Mouse (Mus musculus): Measurements from ENCODE around the gene Cipc. TPM values are rescaled to one million over a fixed set of nuclear protein-coding genes. Genes with fewer than 3 reads are reported as not detected.
A peak's percentile ranks its signal among the peaks of the same experiment; 100 is the strongest.

The Cipc gene
- polyA plus RNA-seq, 1 experiment from 2014 or later: 41.5 TPM

DNA sequence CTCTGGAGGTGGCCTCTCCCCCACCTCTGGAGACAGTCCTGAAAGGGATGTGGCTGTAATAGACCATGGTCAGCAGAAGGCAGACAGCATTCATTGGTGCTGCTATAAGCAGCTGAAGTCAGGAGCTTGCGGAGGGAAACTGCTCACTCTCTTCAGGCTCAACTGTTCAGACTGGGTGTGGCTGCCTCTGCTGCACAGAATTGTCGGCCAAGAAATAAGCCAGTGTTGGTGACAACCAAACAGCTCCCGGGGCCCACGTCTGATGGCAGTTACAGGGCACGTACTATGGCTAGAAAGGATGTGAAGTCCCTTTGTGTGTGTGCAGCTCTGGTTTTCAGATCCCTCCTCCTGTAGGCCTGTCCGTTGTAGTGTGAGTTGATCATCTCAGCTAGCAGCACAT is 32.1 kb upstream of the Cipc start:
- Histone ChIP-seq H3K9me3 (no peaks in the 10 kb centered on the region), H3K4me2 (replicated peaks) (no peak overlapping the region), H3K27me3 (replicated peaks) (peaks cover 53% of the 10 kb centered on the region), H3K27ac (no peak overlapping the region), H3K4me1 (peaks cover 35% of the 10 kb centered on the region), H3K9ac (no peak overlapping the region), H3K36me3 (no peaks in the 10 kb centered on the region), H3K4me3 (no peak overlapping the region)
- no peak for ATAC-seq (ENCODE audit: low FRiP score, low read depth)
- WGBS: 72% methylated on average over 6 of the region's 6 CpGs

DNA sequence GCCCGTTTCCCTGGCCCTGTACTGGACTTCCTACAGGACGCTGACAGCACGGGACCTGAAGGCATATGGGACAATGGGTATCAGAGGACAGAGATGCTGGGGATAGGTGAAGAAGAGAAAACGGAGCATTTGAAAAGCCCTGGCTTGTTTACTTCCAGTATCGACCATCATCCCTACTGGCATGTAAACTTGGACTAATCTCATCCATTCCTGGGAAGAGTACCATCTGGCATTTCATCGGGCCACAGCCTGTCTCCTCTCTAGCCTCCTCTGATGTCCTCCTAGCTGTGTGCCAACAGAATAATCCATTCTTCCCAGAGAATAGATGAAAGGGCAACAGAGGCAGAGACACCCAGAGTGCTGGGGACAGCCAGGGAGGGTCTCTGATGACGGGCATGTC is 31.2 kb upstream of the Cipc start:
- no peak for ATAC-seq (ENCODE audit: low FRiP score, low read depth)
- no peak overlapping the region for H3K27ac ChIP-seq

DNA sequence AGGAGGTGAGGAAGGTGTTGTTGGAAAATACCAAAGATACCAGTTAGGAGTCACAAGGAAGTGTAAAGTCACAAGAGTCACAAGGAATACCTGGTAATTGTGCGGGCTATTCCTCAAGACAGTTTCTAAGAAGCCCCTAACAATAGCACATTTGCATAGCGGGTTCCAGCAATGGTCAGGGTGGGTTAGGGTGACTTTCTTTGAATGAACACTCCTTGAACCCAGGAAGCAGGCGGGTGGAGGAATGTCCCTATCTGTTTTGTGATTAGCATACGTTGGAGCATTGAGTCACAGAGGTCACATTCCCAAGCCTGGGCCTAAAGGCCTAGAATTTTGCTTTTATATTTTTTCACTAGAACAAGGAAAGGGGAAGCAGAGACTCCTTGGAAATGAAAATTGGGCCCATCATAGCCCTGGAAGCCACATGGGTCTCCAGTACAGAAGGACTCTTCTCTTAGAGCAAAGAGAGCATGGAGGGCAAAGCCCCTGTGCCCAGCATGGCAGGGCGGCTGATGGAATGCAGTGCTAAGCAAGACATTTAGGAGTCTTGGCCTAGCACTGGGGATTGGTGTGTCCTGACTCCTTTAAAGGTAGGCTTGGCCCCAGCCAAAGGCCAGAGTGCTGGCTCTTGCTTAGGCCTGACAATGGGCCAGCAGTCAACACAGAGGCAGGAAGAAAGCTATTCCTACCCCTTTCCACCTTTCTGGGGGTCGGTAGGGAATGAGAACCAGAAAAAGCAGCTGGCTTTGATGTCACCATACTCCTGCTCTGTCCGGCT is 29.9 kb upstream of the Cipc start:
- peaks cover 45% of the 10 kb centered on the region for H3K27me3 ChIP-seq (replicated peaks)
- peaks cover 21% of the 10 kb centered on the region for H3K4me1 ChIP-seq
- H3K4me3 ChIP-seq: no peak overlapping the region
- no peak overlapping the region for H3K27ac ChIP-seq
- no peak for ATAC-seq (ENCODE audit: low FRiP score, low read depth)
- H3K9ac ChIP-seq: no peak overlapping the region
- 85% methylated on average over 7 of the region's 7 CpGs for WGBS
- H3K4me2 ChIP-seq (replicated peaks): no peak overlapping the region
- no peaks in the 10 kb centered on the region for H3K36me3 ChIP-seq
- no peaks in the 10 kb centered on the region for H3K9me3 ChIP-seq

More for the DNA sequence above, 31.2 kb upstream of the Cipc start:
- no peak overlapping the region for H3K9ac ChIP-seq
- H3K9me3 ChIP-seq: no peaks in the 10 kb centered on the region
- no peaks in the 10 kb centered on the region for H3K36me3 ChIP-seq
- 80% methylated on average over 7 of the region's 7 CpGs for WGBS
- H3K4me1 ChIP-seq: peaks cover 30% of the 10 kb centered on the region
- H3K4me3 ChIP-seq: no peak overlapping the region
- peaks cover 45% of the 10 kb centered on the region for H3K27me3 ChIP-seq (replicated peaks)
- no peak overlapping the region for H3K4me2 ChIP-seq (replicated peaks)

DNA sequence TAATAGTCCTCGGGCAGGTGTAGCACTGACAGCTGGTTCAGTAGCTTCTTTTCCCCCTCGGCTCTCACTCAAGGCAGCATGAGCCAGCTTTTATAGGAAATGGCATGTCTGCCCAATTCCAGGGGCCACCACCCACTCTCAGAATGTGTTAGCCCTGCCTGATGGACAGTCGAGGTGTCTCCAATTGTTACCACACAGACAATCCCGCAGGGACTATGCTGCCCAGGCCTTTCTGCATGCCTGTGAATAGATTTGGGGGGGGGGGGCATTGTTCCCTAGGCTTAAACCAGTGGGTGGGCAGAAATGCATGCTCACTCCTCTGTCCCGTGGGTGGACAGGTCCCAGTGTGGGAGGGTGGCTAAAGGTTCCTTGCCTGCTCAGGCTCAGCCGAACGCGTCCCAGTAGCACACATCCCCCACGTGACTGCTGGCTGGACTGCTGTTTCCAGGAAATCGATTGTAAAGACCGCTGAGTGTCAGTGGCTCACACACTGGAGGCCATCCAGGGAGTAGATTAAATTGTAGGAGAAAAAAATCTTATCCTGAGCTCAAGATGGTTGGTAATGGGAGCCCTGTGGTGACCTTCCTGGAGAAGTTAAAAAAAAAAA is 28.4 kb upstream of the Cipc start:
- H3K4me2 ChIP-seq (replicated peaks): no peak overlapping the region
- H3K27ac ChIP-seq: peak overlapping the region; percentile 65; the same call in 1 of the 2 replicates
- H3K36me3 ChIP-seq: no peaks in the 10 kb centered on the region
- no peaks in the 10 kb centered on the region for H3K9me3 ChIP-seq
- 30% methylated on average over 11 of the region's 11 CpGs for WGBS
- no peak; the same call in 1 of the 2 replicates for ATAC-seq (ENCODE audit: low FRiP score, low read depth)
- no peak overlapping the region for H3K4me3 ChIP-seq
- peaks cover 15% of the 10 kb centered on the region; the same call in 1 of the 2 replicates for H3K4me1 ChIP-seq
- H3K9ac ChIP-seq: no peak overlapping the region
- H3K27me3 ChIP-seq (replicated peaks): peaks cover 42% of the 10 kb centered on the region

DNA sequence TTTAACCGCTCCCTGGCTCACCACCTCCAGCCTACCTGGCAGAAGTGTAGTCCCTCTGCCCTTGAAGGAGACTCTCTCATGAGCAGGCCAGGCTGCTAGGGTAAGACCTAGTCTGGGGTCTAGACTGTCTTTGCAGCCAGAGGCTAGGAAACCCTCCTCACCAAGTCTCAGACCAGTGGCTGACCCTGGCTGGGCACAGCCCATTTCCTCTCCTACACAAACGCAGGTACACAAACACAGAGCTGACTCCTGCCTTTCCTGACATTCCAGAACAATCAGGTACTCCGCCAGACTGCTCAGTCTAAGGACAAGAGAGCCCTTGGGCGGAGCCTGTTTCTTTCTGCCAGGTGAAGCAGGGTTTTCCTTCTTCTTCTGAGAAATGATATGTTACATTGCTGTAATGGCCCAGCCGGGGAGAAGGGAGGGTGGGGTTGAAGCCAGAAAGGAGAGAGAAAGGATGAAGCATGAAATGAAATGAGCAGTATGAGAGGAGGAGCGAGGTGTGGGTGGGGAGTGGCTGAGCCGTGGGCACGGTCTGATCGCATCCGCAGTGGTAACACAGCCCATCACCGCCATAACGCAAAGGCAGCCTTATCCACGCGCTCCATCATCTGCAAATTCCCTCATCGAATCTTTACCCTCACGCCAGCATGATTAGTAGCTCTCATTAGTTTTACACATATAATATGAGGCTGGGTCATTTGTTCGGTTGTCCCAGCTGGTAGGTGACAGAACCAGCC is 27.7 kb upstream of the Cipc start:
- Histone ChIP-seq H3K9me3 (no peaks in the 10 kb centered on the region), H3K36me3 (no peaks in the 10 kb centered on the region), H3K4me3 (no peak overlapping the region), H3K4me1 (peaks cover 15% of the 10 kb centered on the region; the same call in 1 of the 2 replicates), H3K27ac (peak overlapping the region; percentile 65), H3K27me3 (replicated peaks) (peaks cover 35% of the 10 kb centered on the region), H3K4me2 (replicated peaks) (no peak overlapping the region), H3K9ac (no peak overlapping the region)
- ATAC-seq (ENCODE audit: low FRiP score, low read depth): no peak
- 73% methylated on average over 17 of the region's 17 CpGs for WGBS

DNA sequence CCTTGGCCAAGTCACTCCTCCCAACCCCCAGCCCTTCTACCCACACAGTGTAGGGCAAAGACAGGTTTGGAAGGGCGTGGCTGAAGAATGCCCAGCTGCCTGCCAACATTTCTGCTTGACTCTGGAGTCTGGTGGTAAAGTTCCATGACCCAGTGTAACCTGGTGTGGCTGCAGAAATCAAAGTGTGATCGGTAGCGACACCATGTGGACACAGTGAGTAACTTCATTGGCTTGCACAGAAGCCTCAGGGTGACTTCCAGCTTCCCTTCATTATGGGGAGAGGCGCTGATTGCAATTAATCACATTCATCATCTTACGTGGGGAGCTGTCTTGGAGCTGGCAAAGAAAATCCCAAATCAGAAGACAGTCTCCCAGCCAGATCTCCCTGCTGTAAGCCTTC is 23.0 kb upstream of the Cipc start:
- Histone ChIP-seq H3K9me3 (no peaks in the 10 kb centered on the region), H3K27ac (no peak overlapping the region), H3K4me2 (replicated peaks) (no peak overlapping the region)

DNA sequence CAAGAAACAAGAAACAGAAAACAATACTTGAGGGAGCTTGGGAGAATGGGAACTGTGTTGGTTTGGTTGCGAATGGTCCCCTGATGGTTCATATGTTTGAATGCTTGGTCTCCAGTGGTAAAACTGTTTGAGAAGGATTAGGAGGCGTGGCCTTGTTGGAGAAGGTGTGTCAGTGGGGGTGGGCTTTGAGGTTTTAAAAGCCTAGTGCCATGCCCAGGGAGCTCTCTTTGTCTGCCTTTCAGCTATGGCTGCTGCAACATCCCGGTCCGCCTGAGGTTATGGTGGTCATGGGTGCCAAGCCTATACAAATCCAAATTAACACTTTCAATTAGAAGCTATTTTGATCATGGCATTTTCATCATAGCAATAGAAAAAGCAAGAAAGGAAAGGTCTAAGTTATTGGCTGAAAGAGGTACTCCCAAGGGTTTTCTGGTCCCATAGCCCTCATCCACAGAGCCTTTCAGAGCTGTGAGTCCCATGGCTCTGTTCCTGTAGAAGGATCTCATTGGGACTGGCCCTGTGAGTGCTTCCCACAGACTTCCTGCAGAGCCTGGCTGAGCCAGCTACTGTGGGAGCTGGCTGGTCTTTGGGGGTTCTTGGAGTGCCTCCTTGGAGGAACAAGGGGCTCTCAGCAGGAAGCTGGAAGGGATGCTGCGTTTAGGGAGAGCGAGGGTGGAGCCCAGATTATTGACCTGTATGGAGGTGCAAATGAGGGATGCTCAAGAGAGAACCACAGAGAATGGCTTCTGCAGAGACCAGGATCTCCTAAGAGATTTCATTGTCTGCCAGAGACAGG is 15.7 kb upstream of the Cipc start:
- no peak overlapping the region for H3K27ac ChIP-seq
- 75% methylated on average over 6 of the region's 6 CpGs for WGBS
- no peak for ATAC-seq (ENCODE audit: low FRiP score, low read depth)

More for the DNA sequence above, 23.0 kb upstream of the Cipc start:
- 8% methylated on average over 5 of the region's 5 CpGs for WGBS
- peak; percentile 52 for ATAC-seq (ENCODE audit: low FRiP score, low read depth)
- H3K4me3 ChIP-seq: no peak overlapping the region
- peaks cover 8% of the 10 kb centered on the region; the same call in 1 of the 2 replicates for H3K27me3 ChIP-seq (replicated peaks)
- H3K36me3 ChIP-seq: no peaks in the 10 kb centered on the region
- H3K9ac ChIP-seq: no peak overlapping the region
- peaks cover 8% of the 10 kb centered on the region; the same call in 1 of the 2 replicates for H3K4me1 ChIP-seq

DNA sequence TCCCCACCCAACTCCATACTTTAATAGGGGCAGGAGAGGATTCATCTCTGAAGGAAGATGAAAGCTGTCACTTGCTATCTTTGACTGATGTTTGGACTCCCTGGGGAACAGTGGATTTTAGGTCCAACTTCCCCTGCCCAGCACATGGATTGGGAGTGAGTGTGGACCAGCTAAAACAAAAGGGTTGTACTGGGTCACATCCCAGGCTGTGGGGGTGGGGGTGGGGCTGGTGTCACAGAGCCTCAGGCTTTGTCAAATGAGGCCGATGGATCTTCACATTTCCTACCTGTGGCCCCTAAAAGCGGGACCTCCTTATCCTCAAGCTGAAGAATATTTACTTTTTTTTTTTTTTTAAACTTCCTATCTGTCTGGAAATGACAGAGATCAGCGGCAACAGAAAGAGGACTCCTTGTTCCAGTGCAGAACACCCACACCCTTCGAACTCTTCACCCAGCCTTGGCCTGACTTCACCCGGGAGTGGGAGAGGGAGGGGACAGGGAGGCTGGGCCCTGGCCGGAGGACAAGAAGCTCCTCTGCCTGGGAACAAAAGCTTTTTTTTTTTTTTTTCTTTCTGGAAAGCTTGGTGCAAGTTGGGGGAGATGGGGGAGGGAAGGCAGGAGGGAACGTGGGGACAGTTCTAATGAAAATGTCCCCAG is 14.8 kb upstream of the Cipc start:
- Histone ChIP-seq H3K36me3 (no peaks in the 10 kb centered on the region), H3K27me3 (replicated peaks) (no peaks in the 10 kb centered on the region), H3K9ac (no peak overlapping the region), H3K4me2 (replicated peaks) (no peak overlapping the region), H3K4me3 (no peak overlapping the region), H3K9me3 (no peaks in the 10 kb centered on the region), H3K4me1 (peaks cover 14% of the 10 kb centered on the region), H3K27ac (no peak overlapping the region)
- no peak for ATAC-seq (ENCODE audit: low FRiP score, low read depth)
- WGBS: 7% methylated on average over 7 of the region's 7 CpGs

More for the DNA sequence above, 15.7 kb upstream of the Cipc start:
- H3K9ac ChIP-seq: no peak overlapping the region
- H3K27me3 ChIP-seq (replicated peaks): no peaks in the 10 kb centered on the region
- peaks cover 14% of the 10 kb centered on the region for H3K4me1 ChIP-seq
- H3K9me3 ChIP-seq: no peaks in the 10 kb centered on the region
- H3K4me3 ChIP-seq: no peak overlapping the region
- H3K36me3 ChIP-seq: no peaks in the 10 kb centered on the region
- H3K4me2 ChIP-seq (replicated peaks): no peak overlapping the region

DNA sequence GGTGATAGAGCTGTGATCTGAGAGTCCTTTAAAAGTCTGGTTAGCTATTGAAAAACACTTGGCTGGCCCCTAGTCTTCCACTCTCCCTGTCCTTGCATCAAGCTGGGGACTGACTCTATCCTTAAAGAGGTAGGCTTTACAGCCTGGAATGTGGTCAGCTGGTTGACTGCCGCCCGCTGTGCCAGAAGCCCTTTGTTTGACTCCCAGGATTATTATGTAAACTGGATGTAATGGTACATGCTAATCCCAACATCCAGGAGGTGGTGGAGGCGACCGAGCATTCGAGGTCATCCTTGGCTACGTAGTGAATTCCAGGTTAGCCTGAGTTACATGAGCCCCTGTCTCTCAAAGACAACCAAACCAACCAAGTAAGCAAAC is 14.3 kb upstream of the Cipc start:
- Histone ChIP-seq H3K36me3 (no peaks in the 10 kb centered on the region), H3K4me2 (replicated peaks) (no peak overlapping the region), H3K4me1 (peaks cover 14% of the 10 kb centered on the region), H3K9ac (no peak overlapping the region), H3K27ac (no peak overlapping the region), H3K9me3 (no peaks in the 10 kb centered on the region), H3K27me3 (replicated peaks) (no peaks in the 10 kb centered on the region), H3K4me3 (no peak overlapping the region)
- no peak for ATAC-seq (ENCODE audit: low FRiP score, low read depth)
- 17% methylated on average over 6 of the region's 6 CpGs for WGBS

DNA sequence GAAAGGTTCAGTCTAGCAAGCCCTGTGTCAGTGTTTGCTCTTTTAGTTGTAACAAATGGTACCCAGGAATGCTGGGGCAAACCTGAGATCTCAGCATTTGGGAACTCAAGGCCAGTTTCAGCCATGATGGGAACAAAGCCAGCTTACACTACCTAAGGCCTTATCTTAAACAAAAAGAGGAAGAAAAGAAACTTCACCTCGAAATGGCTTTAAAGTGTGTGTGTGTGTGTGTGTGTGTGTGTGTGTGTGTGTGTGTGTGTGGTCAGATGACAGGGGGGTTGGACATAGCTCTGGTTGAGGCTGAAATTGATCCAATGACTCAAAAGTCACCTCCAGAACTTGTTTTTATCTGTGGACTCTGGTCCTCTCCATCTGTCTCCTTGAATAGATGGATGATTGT is 12.1 kb upstream of the Cipc start:
- Histone ChIP-seq H3K36me3 (no peaks in the 10 kb centered on the region), H3K27me3 (replicated peaks) (no peaks in the 10 kb centered on the region), H3K9me3 (no peaks in the 10 kb centered on the region), H3K4me2 (replicated peaks) (no peak overlapping the region), H3K4me1 (peaks cover 14% of the 10 kb centered on the region), H3K4me3 (no peak overlapping the region), H3K27ac (no peak overlapping the region), H3K9ac (no peak overlapping the region)
- WGBS: 93% methylated on average over 1 of the region's 1 CpGs
- ATAC-seq (ENCODE audit: low FRiP score, low read depth): no peak

DNA sequence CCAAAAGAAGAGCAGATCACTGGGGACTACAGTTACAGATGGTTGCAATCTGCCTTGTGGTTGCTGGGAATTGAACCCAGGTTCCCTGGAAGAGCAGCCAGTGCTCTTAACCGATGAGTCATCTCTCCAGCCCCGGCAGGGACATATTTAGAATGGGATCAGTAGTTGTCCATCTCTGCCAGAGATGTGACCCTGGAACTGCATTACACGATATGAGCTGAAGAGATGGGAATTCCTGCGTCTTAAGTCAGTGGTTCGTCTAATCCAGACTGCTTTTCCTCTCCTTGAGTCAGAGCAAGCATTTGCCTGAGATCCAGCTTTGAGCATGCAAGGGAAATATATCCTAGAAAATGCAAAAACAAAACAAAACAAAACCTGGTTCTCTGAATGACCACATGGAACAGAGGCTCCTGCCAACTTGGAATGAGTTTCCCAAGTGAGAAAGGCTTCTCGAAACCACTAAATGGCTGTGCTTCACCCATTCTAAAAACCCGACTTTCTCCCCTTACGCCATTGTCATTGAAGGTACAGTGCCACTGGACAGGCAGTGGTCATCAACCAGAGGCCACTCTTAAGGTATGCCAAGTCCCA is 11.1 kb upstream of the Cipc start:
- H3K36me3 ChIP-seq: no peaks in the 10 kb centered on the region
- WGBS: 93% methylated on average over 8 of the region's 8 CpGs
- no peak for ATAC-seq (ENCODE audit: low FRiP score, low read depth)
- H3K27me3 ChIP-seq (replicated peaks): no peaks in the 10 kb centered on the region
- H3K4me2 ChIP-seq (replicated peaks): no peak overlapping the region
- H3K4me3 ChIP-seq: no peak overlapping the region
- H3K4me1 ChIP-seq: peaks cover 18% of the 10 kb centered on the region
- H3K9ac ChIP-seq: no peak overlapping the region
- H3K27ac ChIP-seq: no peak overlapping the region
- no peaks in the 10 kb centered on the region for H3K9me3 ChIP-seq

All from neural tube, embryonic 12.5 days (tissue).